Mouse (Mus musculus) myocyte (in vitro differentiated cells): Measurements from ENCODE around the gene Dennd1a. TPM values are rescaled to one million over a fixed set of nuclear protein-coding genes. Genes with fewer than 3 reads are reported as not detected.
A peak's percentile ranks its signal among the peaks of the same experiment; 100 is the strongest.

ENCODE experiments used
- H3K27me3 ChIP-seq: one replicate; pipeline ENCODE4 v1.6.1; 2011; ENCODE audit not compliant: control insufficient read depth, insufficient read depth, insufficient read length
- H3K36me3 ChIP-seq: one replicate; pipeline ENCODE4 v1.6.1; 2011; ENCODE audit not compliant: control insufficient read depth, insufficient read depth
- H3K4me2 ChIP-seq: one replicate; pipeline ENCODE4 v1.6.1; 2011; ENCODE audit warnings: low read depth, control low read depth
- H3K4me3 ChIP-seq: one replicate; pipeline ENCODE4 v1.5.1; 2011; ENCODE audit warnings: mild to moderate bottlenecking, control low read depth, moderate library complexity
- H3K79me2 ChIP-seq: one replicate; pipeline ENCODE4 v1.6.1; 2011; ENCODE audit not compliant: control insufficient read depth, insufficient read depth
- H3ac ChIP-seq: one replicate; pipeline ENCODE4 v1.6.1; 2011; ENCODE audit not compliant: control insufficient read depth, insufficient read length
- CEBPB ChIP-seq: IDR thresholded peaks from 2 replicates; pipeline ENCODE4 v1.6.1; 2011; ENCODE audit warnings: mild to moderate bottlenecking, moderate library complexity; ENCODE audit not compliant: poor library complexity, insufficient read depth, severe bottlenecking
- E2F4 ChIP-seq: IDR thresholded peaks from one replicate; pipeline ENCODE4 v1.6.1; 2011; ENCODE audit warnings: mild to moderate bottlenecking, control low read depth, moderate library complexity; ENCODE audit not compliant: insufficient read depth
- MAX ChIP-seq: IDR thresholded peaks from one replicate; pipeline ENCODE4 v1.6.1; 2011; ENCODE audit warnings: low read depth, mild to moderate bottlenecking, control low read depth
- MYOD1 ChIP-seq, 3 experiments: IDR thresholded peaks; one replicate each; pipeline ENCODE4 v1.6.1; 2011; ENCODE audit warnings: control low read depth in 2 of 3, low read depth in 2 of 3, mild to moderate bottlenecking in 2 of 3, moderate library complexity in 1 of 3; ENCODE audit not compliant: insufficient read length in 2 of 3, control insufficient read depth in 1 of 3
- MYOG ChIP-seq, 3 experiments: IDR thresholded peaks; one replicate each; pipeline ENCODE4 v1.6.1; 2011; ENCODE audit warnings: control low read depth in 2 of 3, low read depth in 2 of 3, mild to moderate bottlenecking in 2 of 3; ENCODE audit not compliant: insufficient read length in 2 of 3, control insufficient read depth in 1 of 3, insufficient read depth in 1 of 3
- POLR2A ChIP-seq: IDR thresholded peaks from one replicate; pipeline ENCODE4 v1.6.1; 2011; ENCODE audit warnings: low read depth, mild to moderate bottlenecking, control low read depth, moderate library complexity; ENCODE audit not compliant: insufficient read length
- POLR2AphosphoS2 ChIP-seq: IDR thresholded peaks from one replicate; pipeline ENCODE4 v1.6.1; 2011; ENCODE audit warnings: low read depth, control low read depth; ENCODE audit not compliant: insufficient read length
- REST ChIP-seq: IDR thresholded peaks from one replicate; pipeline ENCODE4 v1.6.1; 2011; ENCODE audit warnings: mild to moderate bottlenecking, control low read depth, moderate library complexity; ENCODE audit not compliant: insufficient read depth, insufficient read length
- SRF ChIP-seq: IDR thresholded peaks from one replicate; pipeline ENCODE4 v1.6.1; 2011; ENCODE audit warnings: low read depth; ENCODE audit not compliant: control insufficient read depth, insufficient read length
- TCF12 ChIP-seq: IDR thresholded peaks from one replicate; pipeline ENCODE4 v1.6.1; 2011; ENCODE audit warnings: mild to moderate bottlenecking, control low read depth; ENCODE audit not compliant: poor library complexity, insufficient read depth, severe bottlenecking
- TCF3 ChIP-seq: IDR thresholded peaks from one replicate; pipeline ENCODE4 v1.6.1; 2011; ENCODE audit warnings: low read depth, control low read depth; ENCODE audit not compliant: insufficient read length
- USF1 ChIP-seq: IDR thresholded peaks from one replicate; pipeline ENCODE4 v1.6.1; 2011; ENCODE audit warnings: low read depth, mild to moderate bottlenecking, control low read depth, moderate library complexity
- polyA plus RNA-seq: library from polyadenylated mRNA; unstranded; fragments of >200 nt; fragmentation: generic; extraction: Trizol; gene quantifications from one replicate; pipeline ENCODE4 v1.2.1, GENCODE M21; 2012; ENCODE audit warnings: missing spikeins

Gene Dennd1a
- polyA plus RNA-seq, 1 experiment, result 11.3 TPM

- no peaks in the 10 kb centered on the region for H3K79me2 ChIP-seq
- H3ac ChIP-seq, result no peak overlapping the region
- H3K27me3 ChIP-seq, result no peaks in the 10 kb centered on the region
- H3K4me2 ChIP-seq, result peak overlapping the region; percentile 18
- no peaks in the 10 kb centered on the region for H3K36me3 ChIP-seq
- no peak for TF ChIP-seq REST
- no peak for TF ChIP-seq SRF
- TF ChIP-seq MYOD1 (IDR thresholded peaks at IDR 0.05; ENCODE audit: control insufficient read depth in 1 of 3, insufficient read length in 2 of 3, low read depth in 2 of 3), result no peak
- TF ChIP-seq TCF12, result no peak
- TF ChIP-seq POLR2A, result no peak
- TF ChIP-seq CEBPB, result no peak
- TF ChIP-seq TCF3, result no peak
- TF ChIP-seq POLR2AphosphoS2, result no peak
- H3K4me3 ChIP-seq, result no peak overlapping the region
Measured at GRCm38 (mm10) chr2:38175276-38175675, 111.9 kb downstream of the Dennd1a start.

GRCm38 (mm10) chr2:38168606-38169005 lies 118.6 kb downstream of the Dennd1a start:
- Histone ChIP-seq H3K36me3 (no peaks in the 10 kb centered on the region), H3K4me2 (no peak overlapping the region), H3K27me3 (no peaks in the 10 kb centered on the region), H3K4me3 (no peak overlapping the region), H3ac (no peak overlapping the region), H3K79me2 (no peaks in the 10 kb centered on the region)
- TF ChIP-seq POLR2AphosphoS2, result no peak
- no peak for TF ChIP-seq MYOG (IDR thresholded peaks at IDR 0.05; ENCODE audit: control insufficient read depth in 1 of 3, insufficient read depth in 1 of 3, insufficient read length in 2 of 3, low read depth in 2 of 3)
- no peak for TF ChIP-seq SRF
- no peak for TF ChIP-seq CEBPB
- TF ChIP-seq POLR2A, result no peak
- no peak for TF ChIP-seq TCF12

GRCm38 (mm10) chr2:38165966-38166365 lies 121.2 kb downstream of the Dennd1a start:
- Histone ChIP-seq H3K27me3 (no peaks in the 10 kb centered on the region), H3K36me3 (no peaks in the 10 kb centered on the region), H3K79me2 (no peaks in the 10 kb centered on the region), H3K4me2 (no peak overlapping the region), H3K4me3 (no peak overlapping the region), H3ac (no peak overlapping the region)
- TF ChIP-seq E2F4, result no peak
- no peak for TF ChIP-seq USF1
- TF ChIP-seq POLR2AphosphoS2, result no peak

GRCm38 (mm10) chr2:38164326-38165035 lies 122.7 kb downstream of the Dennd1a start:
- Histone ChIP-seq H3K4me2 (peak overlapping the region; percentile 71), H3K79me2 (no peaks in the 10 kb centered on the region), H3ac (no peak overlapping the region), H3K27me3 (no peaks in the 10 kb centered on the region), H3K4me3 (no peak overlapping the region), H3K36me3 (no peaks in the 10 kb centered on the region)
- TF ChIP-seq USF1 (no peak), TCF12 (no peak), E2F4 (no peak), MYOG (IDR thresholded peaks at IDR 0.05; ENCODE audit: control insufficient read depth in 1 of 3, insufficient read depth in 1 of 3, insufficient read length in 2 of 3, low read depth in 2 of 3) (no peak)

- no peak overlapping the region for H3K4me3 ChIP-seq
- H3K36me3 ChIP-seq, result no peaks in the 10 kb centered on the region
- TF ChIP-seq USF1 (no peak), MAX (no peak), SRF (no peak), POLR2A (no peak), E2F4 (no peak), MYOD1 (IDR thresholded peaks at IDR 0.05; ENCODE audit: control insufficient read depth in 1 of 3, insufficient read length in 2 of 3, low read depth in 2 of 3) (no peak), TCF3 (no peak), CEBPB (no peak), TCF12 (no peak), POLR2AphosphoS2 (no peak), REST (no peak), MYOG (IDR thresholded peaks at IDR 0.05; ENCODE audit: control insufficient read depth in 1 of 3, insufficient read depth in 1 of 3, insufficient read length in 2 of 3, low read depth in 2 of 3) (no peak)
- no peak overlapping the region for H3K4me2 ChIP-seq
- no peaks in the 10 kb centered on the region for H3K79me2 ChIP-seq
- H3ac ChIP-seq, result no peak overlapping the region
- H3K27me3 ChIP-seq, result no peaks in the 10 kb centered on the region
Measured at GRCm38 (mm10) chr2:38162486-38162885, 124.7 kb downstream of the Dennd1a start.

- no peaks in the 10 kb centered on the region for H3K79me2 ChIP-seq
- H3K4me3 ChIP-seq, result no peak overlapping the region
- TF ChIP-seq MYOD1 (IDR thresholded peaks at IDR 0.05; ENCODE audit: control insufficient read depth in 1 of 3, insufficient read length in 2 of 3, low read depth in 2 of 3) (no peak), REST (no peak), MAX (no peak), TCF12 (no peak), E2F4 (no peak), POLR2A (no peak), MYOG (IDR thresholded peaks at IDR 0.05; ENCODE audit: control insufficient read depth in 1 of 3, insufficient read depth in 1 of 3, insufficient read length in 2 of 3, low read depth in 2 of 3) (no peak), SRF (no peak), USF1 (no peak), POLR2AphosphoS2 (no peak), CEBPB (no peak), TCF3 (no peak)
- no peaks in the 10 kb centered on the region for H3K36me3 ChIP-seq
- no peaks in the 10 kb centered on the region for H3K27me3 ChIP-seq
- no peak overlapping the region for H3ac ChIP-seq
- no peak overlapping the region for H3K4me2 ChIP-seq
Measured at GRCm38 (mm10) chr2:38161484-38161883, 125.7 kb downstream of the Dennd1a start.
